Comparison of ENCODE assay signal across 31 mouse cellular contexts in the genomic region with DNA sequence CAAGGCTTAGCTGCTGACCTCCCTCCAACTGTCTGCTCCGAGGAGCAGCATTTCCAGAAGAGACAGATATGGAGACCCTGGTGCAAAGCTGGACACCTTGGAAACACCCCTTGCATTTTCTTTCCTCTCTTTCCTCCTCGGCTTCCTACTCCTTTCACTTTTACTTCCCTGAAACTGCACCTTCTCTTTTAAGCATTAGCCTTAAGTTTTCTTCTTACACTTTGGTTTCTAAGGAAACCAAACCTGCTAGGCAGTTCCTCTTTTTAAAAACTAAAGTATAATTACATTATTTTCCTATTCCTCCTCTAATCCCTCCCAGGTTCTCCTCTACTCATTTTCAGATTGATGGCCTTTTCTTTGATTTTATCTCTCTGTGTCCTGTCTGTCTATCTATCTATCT. TPM values are rescaled to one million over a fixed set of nuclear protein-coding genes. Genes with fewer than 3 reads are reported as not detected.
A peak's percentile ranks its signal among the peaks of the same experiment; 100 is the strongest.
DNase-seq lines count a peak whose midpoint lies in the region; ATAC-seq and TF ChIP-seq lines count a peak whose summit lies in the region.
"Had no signal": no experiment of that assay in that cellular context is flagged by ENCODE, and none has a peak within 500 bp of the region (broad histone marks: within the 10 kb centered on the region; RNA-seq: fewer than 3 reads in every experiment).

No protein-coding gene starts in this region.

- TF ChIP-seq RAD21 in MEL (IDR thresholded peaks at IDR 0.05; ENCODE audit: low read depth, low read length), result no peak

- no peak for TF ChIP-seq EP300 in MEL (IDR thresholded peaks at IDR 0.05; ENCODE audit: low read depth in 1 of 2, low read length in 2 of 2)

- no peak for ATAC-seq in hindbrain, postnatal 0 days
- ATAC-seq: liver, embryonic 12.5 days; Patski had no signal

- H3K9me3 ChIP-seq in MEL (replicated peaks; ENCODE audit: insufficient read depth, low read length), result no peaks in the 10 kb centered on the region
- no peaks in the 10 kb centered on the region for H3K9me3 ChIP-seq in hindbrain, postnatal 0 days (ENCODE audit: low read length)
- H3K9me3 ChIP-seq in limb, embryonic 10.5 days (replicated peaks), result no peaks in the 10 kb centered on the region
- H3K9me3 ChIP-seq: embryonic facial prominence, embryonic 13.5 days; forebrain, embryonic 12.5 days; heart, embryonic 15.5 days; limb, embryonic 12.5 days; liver, embryonic 12.5 days; midbrain, embryonic 12.5 days; neural tube, embryonic 15.5 days; stomach, embryonic 15.5 days had no signal

- H3K36me3 ChIP-seq in MEL (ENCODE audit: control insufficient read depth in 1 of 2, insufficient read depth in 2 of 2, low read length in 2 of 2) (no peaks in the 10 kb centered on the region), macrophage (ENCODE audit: inconsistent target) (no peaks in the 10 kb centered on the region)
- no peaks in the 10 kb centered on the region for H3K36me3 ChIP-seq in hindbrain, postnatal 0 days (ENCODE audit: insufficient read depth, low read length)
- no peaks in the 10 kb centered on the region for H3K36me3 ChIP-seq in limb, embryonic 10.5 days
- H3K36me3 ChIP-seq: embryonic facial prominence, embryonic 13.5 days; forebrain, embryonic 12.5 days; heart, embryonic 15.5 days; limb, embryonic 12.5 days; liver, embryonic 12.5 days; midbrain, embryonic 12.5 days; neural tube, embryonic 15.5 days; stomach, embryonic 15.5 days had no signal

- no peak for TF ChIP-seq POLR2A in MEL (IDR thresholded peaks at IDR 0.05; ENCODE audit: control insufficient read depth in 1 of 2, insufficient read depth in 1 of 2, low read depth in 1 of 2, low read length in 2 of 2, poor library complexity in 1 of 2)

- WGBS in macrophage (ENCODE audit: missing documents), result 18% methylated on average over 2 of the region's 2 CpGs
- WGBS in hindbrain, postnatal 0 days, result 88% methylated on average over 2 of the region's 2 CpGs
- WGBS in limb, embryonic 10.5 days, result 80% methylated on average over 2 of the region's 2 CpGs

- TF ChIP-seq CTCF in MEL (IDR thresholded peaks at IDR 0.05 in 2 of 3, conservative IDR thresholded peaks at IDR 0.05 in 1 of 3; ENCODE audit: control insufficient read depth in 1 of 3, insufficient read depth in 1 of 3, low read depth in 2 of 3, low read length in 3 of 3, poor library complexity in 1 of 3, severe bottlenecking in 1 of 3), result no peak
- no peak for TF ChIP-seq CTCF in hindbrain, postnatal 0 days (IDR thresholded peaks at IDR 0.05; ENCODE audit: low read depth)

- no peak overlapping the region for H3K9ac ChIP-seq in MEL (ENCODE audit: control insufficient read depth, low read depth, low read length, poor library complexity, severe bottlenecking)
- H3K9ac ChIP-seq in hindbrain, postnatal 0 days (replicated peaks; ENCODE audit: low read length), result no peak overlapping the region
- H3K9ac ChIP-seq: embryonic facial prominence, embryonic 13.5 days; forebrain, embryonic 12.5 days; heart, embryonic 15.5 days; hindbrain, embryonic 14.5 days; limb, embryonic 12.5 days; liver, embryonic 12.5 days; midbrain, embryonic 12.5 days; neural tube, embryonic 15.5 days; stomach, embryonic 15.5 days had no signal

- no peaks in the 10 kb centered on the region for H3K27me3 ChIP-seq in MEL (ENCODE audit: control insufficient read depth in 1 of 2, insufficient read depth in 2 of 2, low read length in 2 of 2)
- H3K27me3 ChIP-seq in hindbrain, postnatal 0 days (ENCODE audit: insufficient read depth, low read length), result no peaks in the 10 kb centered on the region
- no peaks in the 10 kb centered on the region for H3K27me3 ChIP-seq in limb, embryonic 10.5 days (ENCODE audit: low read depth, poor library complexity, severe bottlenecking)
- H3K27me3 ChIP-seq: embryonic facial prominence, embryonic 13.5 days; forebrain, embryonic 12.5 days; heart, embryonic 15.5 days; limb, embryonic 12.5 days; liver, embryonic 12.5 days; midbrain, embryonic 12.5 days; neural tube, embryonic 15.5 days; stomach, embryonic 15.5 days had no signal

- H3K4me1 ChIP-seq in MEL (ENCODE audit: control insufficient read depth in 1 of 2, insufficient read depth in 2 of 2, low read length in 2 of 2), result no peaks in the 10 kb centered on the region
- no peaks in the 10 kb centered on the region for H3K4me1 ChIP-seq in hindbrain, postnatal 0 days (ENCODE audit: insufficient read depth, low read length)
- H3K4me1 ChIP-seq in limb, embryonic 10.5 days, result 0 out of 2 replicates have a peak, but pooled peaks cover 3% of the 10 kb centered on the region
- H3K4me1 ChIP-seq: forebrain, embryonic 12.5 days; limb, embryonic 12.5 days; liver, embryonic 12.5 days; midbrain, embryonic 12.5 days; neural tube, embryonic 15.5 days; stomach, embryonic 15.5 days had no signal

- H3K4me3 ChIP-seq in MEL (ENCODE audit: control insufficient read depth in 1 of 2, insufficient read depth in 1 of 2, low read depth in 2 of 2, low read length in 2 of 2) (0 out of 4 replicates have a peak overlapping the region, but pooled peaks of 1 of the 2 experiments have one; percentile 29), macrophage (ENCODE audit: inconsistent target) (peak overlapping the region; percentile 1; the same call in 1 of the 2 replicates)
- no peak overlapping the region for H3K4me3 ChIP-seq in hindbrain, postnatal 0 days (ENCODE audit: low read length)
- H3K4me3 ChIP-seq in limb, embryonic 10.5 days, result no peak overlapping the region
- H3K4me3 ChIP-seq: embryonic facial prominence, embryonic 13.5 days; erythroblast, embryonic 14.5 days; forebrain, embryonic 12.5 days; gastrocnemius, adult 2 months; heart, embryonic 15.5 days; limb, embryonic 12.5 days; liver, embryonic 12.5 days; midbrain, embryonic 12.5 days; neural tube, embryonic 15.5 days; stomach, embryonic 15.5 days had no signal

- H3K79me2 ChIP-seq in MEL (ENCODE audit: control insufficient read depth, insufficient read depth, low read length, poor library complexity), result no peaks in the 10 kb centered on the region
- no peaks in the 10 kb centered on the region for H3K79me2 ChIP-seq in macrophage (ENCODE audit: inconsistent target)

- no peak overlapping the region for H3K4me2 ChIP-seq in hindbrain, postnatal 0 days (ENCODE audit: low read depth, low read length)
- H3K4me2 ChIP-seq: embryonic facial prominence, embryonic 13.5 days; forebrain, embryonic 12.5 days; heart, embryonic 15.5 days; hindbrain, embryonic 14.5 days; limb, embryonic 12.5 days; liver, embryonic 12.5 days; midbrain, embryonic 12.5 days; neural tube, embryonic 15.5 days; stomach, embryonic 15.5 days had no signal

- peak; percentile 43 for DNase-seq in A20 (ENCODE audit: low read depth, low spot score)
- DNase-seq in MEL (ENCODE audit: low read depth, low spot score), result peak; percentile 30
- peak; percentile 29 for DNase-seq in naive thymus-derived CD4-positive, alpha-beta T cell, adult 2 months (ENCODE audit: low read depth)
- DNase-seq in retina, embryonic 14.5 days (ENCODE audit: low spot score), result no peak
- DNase-seq in hindbrain, postnatal 0 days (ENCODE audit: low spot score), result no peak
- no peak for DNase-seq in limb, embryonic 10.5 days (ENCODE audit: low spot score)
- DNase-seq: cerebellum, adult 18-20 months; cerebellum, postnatal 25 days; embryo, embryonic 11 days; gastrocnemius, adult 2 months; heart, postnatal 36 days; kidney, adult 8-10 months; kidney, postnatal 10 days; layer of hippocampus, postnatal 36 days; lung, adult 2 months; lung, postnatal 36 days; right cerebral cortex, postnatal 14 days; spleen, adult 18-20 months; thymus, postnatal 25 days had no signal

- H3K27ac ChIP-seq in MEL (ENCODE audit: control insufficient read depth, low read depth, low read length) (no peak overlapping the region), macrophage (peak overlapping the region; percentile 31)
- H3K27ac ChIP-seq in hindbrain, postnatal 0 days, result no peak overlapping the region
- H3K27ac ChIP-seq in limb, embryonic 10.5 days, result no peak overlapping the region
- H3K27ac ChIP-seq: embryonic facial prominence, embryonic 13.5 days; forebrain, embryonic 12.5 days; gastrocnemius, adult 2 months; heart, embryonic 15.5 days; hindbrain, embryonic 14.5 days; limb, embryonic 12.5 days; liver, embryonic 12.5 days; midbrain, embryonic 12.5 days; neural tube, embryonic 15.5 days; stomach, embryonic 15.5 days had no signal

TF ChIP-seq in MEL, 35 proteins besides CTCF, POLR2A, EP300 and RAD21:
- TF ChIP-seq HCFC1 (IDR thresholded peaks at IDR 0.05; ENCODE audit: low read depth, low read length), result no peak

RNA-seq across cellular contexts. Expression of gene Qpct, which starts 43.9 kb away (rescaled TPM):
- not detected in 2 replicates for total RNA-seq in MEL (2012; rRNA removed)
- polyA plus RNA-seq in MEL (2012; ENCODE audit: insufficient read depth in 1 of 2, insufficient read length in 2 of 2, low read depth in 1 of 2, low replicate concordance in 2 of 2, missing spikeins in 1 of 2), result not detected
- total RNA-seq in macrophage (2018; cell fraction: chromatin; rRNA removed), result 1 to 10 TPM in 9 of 26 experiments, under 1 TPM in 10, not detected in 7; 0.36 to 4.5 (median 0.92) TPM
- total RNA-seq in macrophage (2018; cell fraction: cytosol; rRNA removed), result 10 to 100 TPM in 3 of 26 experiments, 1 to 10 TPM in 23; 2.4 to 10.9 (median 5.7) TPM
- total RNA-seq in macrophage (2018; cell fraction: nucleus; rRNA removed), result 10 to 100 TPM in 1 of 26 experiments, 1 to 10 TPM in 25; 1.1 to 19.6 (median 4.1) TPM
- polyA plus RNA-seq in macrophage (2018), result 6.4 to 28.5 TPM (median 11.2 TPM) in 3 replicates
- total RNA-seq in hindbrain, postnatal 0 days (2014; rRNA removed), result 30.8 and 32.2 TPM in 2 replicates
- 37.1 and 37.3 TPM in 2 replicates for polyA plus RNA-seq in hindbrain, postnatal 0 days (2015; fragmentation: Nextera tagmentation; extraction: Ambion mirVana)
- polyA plus RNA-seq in limb, embryonic 10.5 days (2016; fragmentation: Nextera tagmentation; extraction: Ambion mirVana), result 0.99 and 1.3 TPM in 2 replicates
- polyA plus RNA-seq: erythroblast, embryonic 14.5 days had no signal

Comparison
In these comparisons a context has a peak if more than half of its experiments do, and no peak if none do; other contexts are left out.
1. DNase-seq: peak in A20 (single experiment), MEL (single experiment) and naive thymus-derived CD4-positive, alpha-beta T cell, adult 2 months (single experiment); none in retina, embryonic 14.5 days (single experiment), hindbrain, postnatal 0 days (single experiment) and limb, embryonic 10.5 days (single experiment).